Mouse (Mus musculus) CD4-positive, CD25-positive, alpha-beta regulatory T cell (primary cell): ENCODE data around the gene Dhrs9. TPM values are rescaled to one million over a fixed set of nuclear protein-coding genes. Genes with fewer than 3 reads are reported as not detected.

Experiments
- polyA plus RNA-seq: library from polyadenylated mRNA; unstranded; fragments of 100-300 nt; shearing (Covaris generic); gene quantifications from one replicate; pipeline ENCODE4 v1.2.1, GENCODE M21; 2017

The Dhrs9 gene
- polyA plus RNA-seq, result 0.05 TPM

DNA sequence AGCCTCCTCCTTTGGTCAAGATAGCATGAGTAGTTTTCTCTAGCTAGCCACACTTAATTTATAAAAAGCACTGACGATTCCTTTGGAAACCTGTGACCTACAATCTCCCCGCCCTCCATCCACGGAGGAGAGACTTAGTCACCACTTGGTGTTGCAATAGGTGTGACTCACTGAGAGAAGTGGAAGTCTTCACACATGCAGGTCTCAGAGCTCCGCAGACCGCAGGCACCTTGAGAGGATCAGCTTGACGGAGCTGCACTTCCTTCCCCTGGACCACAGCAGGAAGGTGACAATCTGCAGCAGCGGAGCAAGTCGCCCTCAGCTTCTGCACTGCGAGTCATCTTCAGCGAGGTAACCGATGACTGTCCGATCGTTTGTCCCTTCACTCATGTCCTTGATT, at the start of gene Dhrs9:
Dhrs9 (plus strand) TSS at position 165 of the 400 bp plus-strand sequence.

DNA sequence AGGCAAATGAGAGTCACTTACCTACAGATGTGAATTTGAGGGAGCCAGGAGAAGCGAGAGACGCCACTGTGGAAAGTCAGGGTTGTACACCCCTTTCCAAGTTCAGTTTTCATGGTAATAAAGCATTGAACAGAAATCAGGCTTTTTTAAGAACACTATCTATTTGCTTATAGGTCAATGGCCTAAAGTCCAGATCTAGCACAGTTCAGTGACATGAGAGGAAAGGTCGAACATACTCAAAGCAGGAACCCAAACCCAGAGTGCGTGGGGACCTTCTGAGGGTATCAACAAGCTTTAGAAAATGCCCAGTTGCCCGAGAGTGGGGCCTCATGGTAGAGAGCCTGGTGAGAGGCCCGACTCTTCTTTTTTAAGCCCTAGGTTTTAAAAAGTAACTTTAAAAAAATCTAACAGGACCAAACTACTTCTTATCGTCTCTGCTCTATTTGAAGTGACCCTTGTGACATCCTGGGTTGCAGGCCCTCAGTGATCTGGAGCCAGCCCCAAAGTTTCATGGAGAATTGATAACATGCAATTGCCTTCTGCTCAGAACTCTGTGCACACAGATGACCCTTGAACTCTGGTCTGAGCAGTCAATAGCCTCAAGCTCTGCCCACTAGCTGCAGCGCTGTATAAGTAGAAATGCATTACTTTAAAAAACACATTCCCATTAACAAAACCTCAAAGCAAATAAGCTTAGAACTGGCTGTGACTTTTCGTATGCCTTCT, 37.6 kb upstream of the Dhrs9 start, which contains the start of gene Abcb11:
Abcb11 (minus strand) TSS at position 121 of the 726 bp plus-strand sequence.

Other genes with a start within 250 kb of the Dhrs9 start
- gene Nostrin, start 244.6 kb upstream of the Dhrs9 start, polyA plus RNA-seq, result 0.31 TPM
- gene Spc25, start 174.3 kb upstream of the Dhrs9 start, polyA plus RNA-seq, result 5.9 TPM
- not detected for gene G6pc2, start 169.4 kb upstream of the Dhrs9 start, polyA plus RNA-seq
- 0.57 TPM for gene Abcb11, start 37.8 kb upstream of the Dhrs9 start, polyA plus RNA-seq
- 0.08 TPM for gene Lrp2, start 205.6 kb downstream of the Dhrs9 start, polyA plus RNA-seq